In the genomic region with DNA sequence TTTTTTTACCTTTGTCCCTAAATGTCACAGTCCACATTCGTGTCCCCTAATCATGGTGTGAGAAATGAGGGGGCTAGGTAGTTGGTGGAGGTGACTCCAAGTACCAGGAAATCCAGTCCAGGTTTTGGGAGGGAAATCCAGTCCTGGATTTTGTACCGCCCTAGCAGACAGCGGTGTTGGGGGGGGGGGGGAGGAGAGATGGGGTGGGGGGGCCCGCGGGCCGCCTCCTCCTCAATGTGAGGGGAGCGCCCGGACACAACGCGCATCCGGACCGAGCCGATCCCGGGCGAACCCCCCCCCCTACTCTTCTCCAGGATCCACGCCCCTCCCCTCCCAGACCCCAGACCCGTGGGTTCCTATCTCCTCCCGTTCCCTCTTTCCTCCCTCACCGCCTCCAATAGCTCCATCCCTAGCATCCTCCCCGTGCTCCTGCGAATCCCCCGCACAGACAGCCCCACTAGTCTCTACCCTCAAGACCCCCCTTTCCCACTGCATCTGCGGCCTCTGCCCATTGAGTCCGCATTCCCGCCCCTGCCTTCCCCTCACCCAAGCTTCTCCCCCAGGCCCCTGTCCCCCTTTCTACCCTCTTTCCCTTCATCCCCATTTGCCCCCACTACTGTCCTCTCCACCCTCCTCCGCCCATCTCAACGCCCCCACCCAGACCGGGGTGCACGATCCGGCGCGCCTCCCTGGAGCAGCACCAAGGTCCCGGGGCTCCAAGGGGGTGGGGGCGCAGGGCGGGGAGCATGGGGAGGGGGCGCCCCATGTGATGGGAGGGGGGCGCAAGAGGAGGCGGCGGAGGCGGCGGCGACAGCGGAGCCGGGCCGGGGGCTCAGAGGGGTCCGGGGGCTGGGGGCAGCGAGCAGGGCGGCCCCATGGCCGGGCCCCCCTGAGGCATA, we compare ENCODE assay signal across 8 mouse cellular contexts. TPM values are rescaled to one million over a fixed set of nuclear protein-coding genes. Genes with fewer than 3 reads are reported as not detected.
DNase-seq lines count a peak whose midpoint lies in the region; ATAC-seq and TF ChIP-seq lines count a peak whose summit lies in the region.

No protein-coding gene starts in this region.

- H3K4me3 ChIP-seq in kidney, adult 2 months (ENCODE audit: insufficient read depth, low read depth, low read length): peak overlapping the region; percentile 31
- peak overlapping the region; percentile 51 for H3K4me3 ChIP-seq in brown adipose tissue, adult 24 weeks (ENCODE audit: insufficient read depth, low read depth, low read length)
- H3K4me3 ChIP-seq in forebrain, embryonic 15.5 days: peak overlapping the region; percentile 70
- H3K4me3 ChIP-seq in midbrain, embryonic 15.5 days: peak overlapping the region; percentile 87
- no peak overlapping the region for H3K4me3 ChIP-seq in thymus, adult 2 months (ENCODE audit: control insufficient read depth, insufficient read depth, low read length)

- no peak for DNase-seq in kidney, adult 2 months
- DNase-seq in kidney, adult 18-20 months: no peak
- DNase-seq in kidney, postnatal 14 days: peak; percentile 48
- DNase-seq in thymus, adult 2 months: no peak
- no peak for DNase-seq in spleen, adult 18-20 months

- 8% methylated on average over 40 of the region's 49 CpGs for WGBS in kidney, adult 2 months
- WGBS in forebrain, embryonic 15.5 days: under 1% methylated on average over 41 of the region's 49 CpGs
- 1% methylated on average over 39 of the region's 49 CpGs for WGBS in midbrain, embryonic 15.5 days
- WGBS in thymus, adult 2 months: 89% methylated on average over 45 of the region's 49 CpGs

- TF ChIP-seq POLR2A in kidney, adult 2 months (IDR thresholded peaks at IDR 0.05; ENCODE audit: low read depth, low read length): no peak
- TF ChIP-seq POLR2A in thymus, adult 2 months (IDR thresholded peaks at IDR 0.05; ENCODE audit: control insufficient read depth, extremely low read depth, insufficient read depth, low read length, poor library complexity): no peak

- H3K9me3 ChIP-seq in forebrain, embryonic 15.5 days: no peaks in the 10 kb centered on the region
- H3K9me3 ChIP-seq in midbrain, embryonic 15.5 days: no peaks in the 10 kb centered on the region

- peak overlapping the region; percentile 59 for H3K9ac ChIP-seq in forebrain, embryonic 15.5 days (replicated peaks)
- H3K9ac ChIP-seq in midbrain, embryonic 15.5 days: peak overlapping the region; percentile 89

- peak; percentile 74 for ATAC-seq in forebrain, embryonic 15.5 days (replicated peaks)
- peak; percentile 79 for ATAC-seq in midbrain, embryonic 15.5 days (replicated peaks)

- H3K4me2 ChIP-seq in forebrain, embryonic 15.5 days (replicated peaks): peak overlapping the region; percentile 76
- H3K4me2 ChIP-seq in midbrain, embryonic 15.5 days: peak overlapping the region; percentile 89

- no peak for TF ChIP-seq CTCF in kidney, adult 2 months (conservative IDR thresholded peaks at IDR 0.05; ENCODE audit: insufficient read depth, insufficient read length, low read depth, low read length)
- no peak for TF ChIP-seq CTCF in thymus, adult 2 months (IDR thresholded peaks at IDR 0.05; ENCODE audit: borderline replicate concordance, control insufficient read depth, extremely low read depth, insufficient read depth, low read length, poor library complexity)

- no peaks in the 10 kb centered on the region for H3K36me3 ChIP-seq in kidney, adult 2 months (ENCODE audit: control insufficient read depth, insufficient read depth, low read length)
- H3K36me3 ChIP-seq in forebrain, embryonic 15.5 days: peaks cover 3% of the 10 kb centered on the region; the same call in 1 of the 2 replicates
- peaks cover 3% of the 10 kb centered on the region; the same call in 1 of the 2 replicates for H3K36me3 ChIP-seq in midbrain, embryonic 15.5 days (replicated peaks)
- H3K36me3 ChIP-seq in thymus, adult 2 months (ENCODE audit: control insufficient read depth, insufficient read depth, low read length): peaks cover 16% of the 10 kb centered on the region

- H3K27ac ChIP-seq in kidney, adult 2 months (ENCODE audit: insufficient read depth, low read depth, low read length): no peak overlapping the region
- no peak overlapping the region for H3K27ac ChIP-seq in brown adipose tissue, adult 24 weeks (replicated peaks; ENCODE audit: low read depth, low read length)
- peak overlapping the region; percentile 83 for H3K27ac ChIP-seq in forebrain, embryonic 15.5 days (replicated peaks)
- peak overlapping the region; percentile 93 for H3K27ac ChIP-seq in midbrain, embryonic 15.5 days
- H3K27ac ChIP-seq in thymus, adult 2 months (ENCODE audit: control insufficient read depth, insufficient read depth, low read length): no peak overlapping the region

- H3K27me3 ChIP-seq in kidney, adult 2 months (replicated peaks; ENCODE audit: control insufficient read depth, insufficient read depth, low read length): peaks cover 7% of the 10 kb centered on the region
- peaks cover 19% of the 10 kb centered on the region for H3K27me3 ChIP-seq in forebrain, embryonic 15.5 days
- H3K27me3 ChIP-seq in midbrain, embryonic 15.5 days (replicated peaks): no peaks in the 10 kb centered on the region
- H3K27me3 ChIP-seq in thymus, adult 2 months (ENCODE audit: control insufficient read depth, insufficient read depth, low read length): no peaks in the 10 kb centered on the region

- 0 out of 2 replicates have a peak, but pooled peaks cover 2% of the 10 kb centered on the region for H3K4me1 ChIP-seq in kidney, adult 2 months (ENCODE audit: control insufficient read depth, insufficient read depth, low read length)
- H3K4me1 ChIP-seq in brown adipose tissue, adult 24 weeks (ENCODE audit: control insufficient read depth, insufficient read depth, insufficient read length, low read length): peaks cover 2% of the 10 kb centered on the region; the same call in 1 of the 2 replicates
- H3K4me1 ChIP-seq in forebrain, embryonic 15.5 days: peaks cover 41% of the 10 kb centered on the region
- H3K4me1 ChIP-seq in midbrain, embryonic 15.5 days: peaks cover 63% of the 10 kb centered on the region
- H3K4me1 ChIP-seq in thymus, adult 2 months (replicated peaks; ENCODE audit: control insufficient read depth, insufficient read depth, low read length): peaks cover 22% of the 10 kb centered on the region

RNA-seq across cellular contexts. Expression of a gene that starts 3.8 kb away (rescaled TPM):
- 1.3 and 2.2 TPM in 2 replicates for polyA plus RNA-seq in kidney, adult 2 months (2012; rRNA removed)
- 0.48 and 1.5 TPM in 2 replicates for polyA plus RNA-seq in brown adipose tissue, adult 24 weeks (2012; ENCODE audit: insufficient read depth, insufficient read length, missing spikeins)
- polyA plus RNA-seq in forebrain, embryonic 15.5 days (2015; fragmentation: Nextera tagmentation; extraction: Ambion mirVana): 2.9 and 3.0 TPM in 2 replicates
- 6.3 and 6.6 TPM in 2 replicates for polyA plus RNA-seq in midbrain, embryonic 15.5 days (2015; fragmentation: Nextera tagmentation; extraction: Ambion mirVana)
- polyA plus RNA-seq in thymus, adult 2 months (2012; rRNA removed): 123 and 149 TPM in 2 replicates

RNA-seq across cellular contexts. Expression of a gene that starts 8.9 kb away (rescaled TPM):
- 102 and 117 TPM in 2 replicates for polyA plus RNA-seq in kidney, adult 2 months (2012; rRNA removed)
- polyA plus RNA-seq in brown adipose tissue, adult 24 weeks (2012; ENCODE audit: insufficient read depth, insufficient read length, missing spikeins): 56.7 and 71.6 TPM in 2 replicates
- 118 and 122 TPM in 2 replicates for polyA plus RNA-seq in forebrain, embryonic 15.5 days (2015; fragmentation: Nextera tagmentation; extraction: Ambion mirVana)
- polyA plus RNA-seq in midbrain, embryonic 15.5 days (2015; fragmentation: Nextera tagmentation; extraction: Ambion mirVana): 113 and 120 TPM in 2 replicates
- 39.5 and 45.2 TPM in 2 replicates for polyA plus RNA-seq in thymus, adult 2 months (2012; rRNA removed)

RNA-seq across cellular contexts. Expression of a gene that starts 15.6 kb away (rescaled TPM):
- 195 and 216 TPM in 2 replicates for polyA plus RNA-seq in kidney, adult 2 months (2012; rRNA removed)
- 76.7 and 92.9 TPM in 2 replicates for polyA plus RNA-seq in brown adipose tissue, adult 24 weeks (2012; ENCODE audit: insufficient read depth, insufficient read length, missing spikeins)
- polyA plus RNA-seq in forebrain, embryonic 15.5 days (2015; fragmentation: Nextera tagmentation; extraction: Ambion mirVana): 1,729 and 1,809 TPM in 2 replicates
- polyA plus RNA-seq in midbrain, embryonic 15.5 days (2015; fragmentation: Nextera tagmentation; extraction: Ambion mirVana): 793 and 910 TPM in 2 replicates
- polyA plus RNA-seq in thymus, adult 2 months (2012; rRNA removed): 375 and 384 TPM in 2 replicates

RNA-seq across cellular contexts. Expression of a gene that starts 18.9 kb away (rescaled TPM):
- 13.1 and 15.3 TPM in 2 replicates for polyA plus RNA-seq in kidney, adult 2 months (2012; rRNA removed)
- 0.63 and 0.79 TPM in 2 replicates for polyA plus RNA-seq in brown adipose tissue, adult 24 weeks (2012; ENCODE audit: insufficient read depth, insufficient read length, missing spikeins)
- 5.6 and 7.0 TPM in 2 replicates for polyA plus RNA-seq in forebrain, embryonic 15.5 days (2015; fragmentation: Nextera tagmentation; extraction: Ambion mirVana)
- 8.4 and 8.9 TPM in 2 replicates for polyA plus RNA-seq in midbrain, embryonic 15.5 days (2015; fragmentation: Nextera tagmentation; extraction: Ambion mirVana)
- 4.4 and 5.4 TPM in 2 replicates for polyA plus RNA-seq in thymus, adult 2 months (2012; rRNA removed)

RNA-seq across cellular contexts. Expression of a gene that starts 30.9 kb away (rescaled TPM):
- 13.5 and 14.3 TPM in 2 replicates for polyA plus RNA-seq in kidney, adult 2 months (2012; rRNA removed)
- not detected in 2 replicates for polyA plus RNA-seq in brown adipose tissue, adult 24 weeks (2012; ENCODE audit: insufficient read depth, insufficient read length, missing spikeins)
- polyA plus RNA-seq in forebrain, embryonic 15.5 days (2015; fragmentation: Nextera tagmentation; extraction: Ambion mirVana): 0.11 and 0.15 TPM in 2 replicates
- 0.06 and 0.18 TPM in 2 replicates for polyA plus RNA-seq in midbrain, embryonic 15.5 days (2015; fragmentation: Nextera tagmentation; extraction: Ambion mirVana)
- 0.32 and 0.38 TPM in 2 replicates for polyA plus RNA-seq in thymus, adult 2 months (2012; rRNA removed)

Comparison
In these comparisons a context has a peak if more than half of its experiments do, and no peak if none do; other contexts are left out.
1. H3K27ac ChIP-seq: peak in forebrain, embryonic 15.5 days (single experiment) and midbrain, embryonic 15.5 days (single experiment); none in kidney, adult 2 months (single experiment), brown adipose tissue, adult 24 weeks (single experiment) and thymus, adult 2 months (single experiment).
2. RNA of a gene that starts 3.8 kb away (polyA plus RNA-seq): 123 to 149 TPM in thymus, adult 2 months; 6.3 to 6.6 TPM in midbrain, embryonic 15.5 days, 2.9 to 3.0 TPM in forebrain, embryonic 15.5 days, 1.3 to 2.2 TPM in kidney, adult 2 months and 0.48 to 1.5 TPM in brown adipose tissue, adult 24 weeks; every median in the first group is over 10 times any median in the second.